Mouse (Mus musculus): ENCODE measurements at regions not wholly inside any gene's neighbourhood (a gene's known extent, or its start where the extent isn't known, plus 50 kb on each side); places are given as distances from the start of the nearest gene placed in this dataset.

- Histone ChIP-seq H3K36me3 (replicated peaks) (no peaks in the 10 kb centered on the region), H3K9me3 (replicated peaks) (no peaks in the 10 kb centered on the region), H3K4me1 (ENCODE audit: insufficient read depth, low read depth, low read length) (no peaks in the 10 kb centered on the region), H3K4me3 (ENCODE audit: low read depth, low read length) (no peak overlapping the region), H3K27me3 (ENCODE audit: insufficient read depth, low read length) (no peaks in the 10 kb centered on the region)
- ATAC-seq (ENCODE audit: extremely low read depth, insufficient number of reproducible peaks, low FRiP score, poor library complexity, severe bottlenecking): no peak
- DNase-seq (ENCODE audit: low spot score): no peak
- TF ChIP-seq POLR2AphosphoS5 (IDR thresholded peaks at IDR 0.05; ENCODE audit: insufficient replicate concordance, low read depth, low read length) (no peak), CTCF (IDR thresholded peaks at IDR 0.05; ENCODE audit: low read depth, low read length) (peak; percentile 37), TAL1 (conservative IDR thresholded peaks at IDR 0.05; ENCODE audit: low read depth, low read length) (no peak), GATA2 (IDR thresholded peaks at IDR 0.05; ENCODE audit: borderline replicate concordance, low read depth, low read length) (no peak), GATA1 (IDR thresholded peaks at IDR 0.05; ENCODE audit: borderline replicate concordance, low read length) (no peak)
These were observed 91.2 kb downstream of the Rnf138rt1 start for GRCm38 (mm10) chrX:163669886-163670285.
